Mouse (Mus musculus) hindbrain, embryonic 14.5 days (tissue): Measurements from ENCODE around the gene Slc12a6. TPM values are rescaled to one million over a fixed set of nuclear protein-coding genes. Genes with fewer than 3 reads are reported as not detected.

Source experiments
- ATAC-seq: fragments of 200-750 bp; cut with Nextera tagmentation; 2 replicates; pipeline ENCODE4 v1.8.0; 2017; ENCODE audit warnings: moderate number of reproducible peaks, mild to moderate bottlenecking, moderate TSS enrichment, moderate library complexity; ENCODE audit not compliant: low FRiP score
- DNase-seq: peaks from one replicate; pipeline ENCODE4 v3.0.0-alpha.2; 2015; ENCODE audit warnings: low spot score
- H3K27ac ChIP-seq: fragments of 300-500 bp; sonication (generic); 2 replicates; pipeline ENCODE4 v1.5.1; 2014; ENCODE audit warnings: mild to moderate bottlenecking, moderate library complexity
- H3K27me3 ChIP-seq: fragments of 300-500 bp; sonication (generic); 2 replicates; pipeline ENCODE4 v1.6.1; 2014; ENCODE audit warnings: mild to moderate bottlenecking, low read length, mixed read lengths; ENCODE audit not compliant: control insufficient read depth, insufficient read depth
- H3K36me3 ChIP-seq: fragments of 300-500 bp; sonication (generic); replicated peaks from 2 replicates; pipeline ENCODE4 v1.6.1; 2014; ENCODE audit not compliant: control insufficient read depth, insufficient read depth
- H3K4me1 ChIP-seq: fragments of 300-500 bp; sonication (generic); replicated peaks from 2 replicates; pipeline ENCODE4 v1.6.1; 2014; ENCODE audit warnings: antibody characterized with exemption, low read length, mixed read lengths; ENCODE audit not compliant: control insufficient read depth, insufficient read depth
- H3K4me2 ChIP-seq: fragments of 300-500 bp; sonication (generic); replicated peaks from 2 replicates; pipeline ENCODE4 v1.6.1; 2014; ENCODE audit warnings: mild to moderate bottlenecking, moderate library complexity
- H3K4me3 ChIP-seq: fragments of 300-500 bp; sonication (generic); replicated peaks from 2 replicates; pipeline ENCODE4 v1.5.1; 2014; ENCODE audit warnings: mild to moderate bottlenecking, low read length
- H3K9ac ChIP-seq: fragments of 300-500 bp; sonication (generic); 2 replicates; pipeline ENCODE4 v1.6.1; 2014
- H3K9me3 ChIP-seq: fragments of 300-500 bp; sonication (generic); 2 replicates; pipeline ENCODE4 v1.6.1; 2016; ENCODE audit warnings: low read length; ENCODE audit not compliant: control insufficient read depth
- WGBS: fragments of 180-500 bp; shearing (Covaris S2); extraction: QIAGEN DNeasy Blood & Tissue Kit; methylation state at CpG from one replicate; pipeline ENCODE4 v1.1.7; 2014; 5-methylcytosine and 5-hydroxymethylcytosine counted together
- polyA plus RNA-seq: library from polyadenylated mRNA; unstranded; fragments of >200 nt; fragmentation: Nextera tagmentation; extraction: Ambion mirVana; gene quantifications from 2 replicates; pipeline ENCODE4 v1.2.1, GENCODE M21; 2014

The Slc12a6 gene
- polyA plus RNA-seq, 1 experiment from 2014 or later: 25.7 TPM

DNA sequence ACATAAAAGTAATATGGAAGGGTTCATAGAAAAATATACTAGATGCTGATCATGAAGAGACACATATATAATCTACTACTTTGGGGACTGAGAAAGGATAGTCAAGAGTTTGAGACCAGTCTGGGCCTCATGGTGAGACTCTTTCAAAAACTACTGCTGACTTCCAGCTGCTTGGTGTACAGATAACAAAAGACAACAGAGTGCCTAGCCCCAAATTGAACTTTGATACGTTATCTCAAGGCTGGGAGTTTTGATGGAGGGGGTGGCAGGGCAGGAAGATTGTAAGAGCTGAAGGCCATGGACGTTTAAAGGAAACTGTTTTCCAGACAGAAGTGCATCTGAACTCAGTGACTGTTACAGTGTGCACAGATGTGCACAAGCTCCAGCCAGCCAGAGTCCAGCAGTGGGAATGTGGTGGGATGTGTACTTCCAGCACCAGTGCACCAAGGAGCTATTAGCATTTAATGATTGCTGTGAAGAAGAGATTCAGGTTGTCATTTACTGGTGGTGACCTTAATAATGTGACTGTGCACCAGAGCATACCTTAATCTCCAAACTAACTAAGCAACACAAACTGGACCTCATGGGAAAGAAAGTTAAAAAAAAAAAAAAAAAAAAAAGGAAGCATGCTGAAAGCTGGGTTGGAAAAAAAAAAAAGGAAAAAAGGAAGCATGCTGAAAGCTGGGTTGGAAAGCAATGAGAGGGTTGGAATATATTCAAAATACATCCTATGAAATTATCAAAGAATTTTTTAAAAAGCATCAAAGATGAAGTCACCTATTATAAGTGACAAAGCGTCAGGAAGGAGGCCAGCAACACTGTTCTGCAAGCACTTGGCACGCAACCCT is 66.7 kb downstream of the Slc12a6 start:
- no peaks in the 10 kb centered on the region for H3K27me3 ChIP-seq
- no peak for DNase-seq
- no peak overlapping the region for H3K4me3 ChIP-seq
- no peak for ATAC-seq
- H3K4me1 ChIP-seq: no peaks in the 10 kb centered on the region
- WGBS: 77% methylated on average over 4 of the region's 4 CpGs
- H3K9ac ChIP-seq: no peak overlapping the region
- H3K27ac ChIP-seq: no peak overlapping the region
- H3K36me3 ChIP-seq: peaks cover 26% of the 10 kb centered on the region
- no peaks in the 10 kb centered on the region for H3K9me3 ChIP-seq
- no peak overlapping the region for H3K4me2 ChIP-seq

DNA sequence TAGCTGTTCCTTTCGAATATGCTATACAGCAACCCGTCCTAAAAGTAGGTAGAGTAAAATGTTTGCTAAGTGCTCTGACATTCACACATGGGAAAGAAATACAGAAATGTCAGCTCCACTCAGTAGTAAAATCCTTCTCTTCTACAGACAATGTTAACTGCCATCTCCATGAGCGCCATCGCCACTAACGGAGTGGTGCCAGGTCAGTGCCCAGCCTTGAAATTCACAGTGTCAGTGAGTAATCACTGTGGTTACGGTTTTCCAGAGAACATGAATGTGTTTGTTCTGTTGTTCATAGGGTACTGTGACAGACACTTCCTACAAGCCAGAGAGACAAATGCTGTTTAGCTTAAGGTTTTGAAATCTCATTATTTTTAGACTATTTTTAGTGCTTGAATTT is 71.6 kb downstream of the Slc12a6 start:
- Histone ChIP-seq H3K9ac (no peak overlapping the region), H3K4me2 (no peak overlapping the region), H3K9me3 (no peaks in the 10 kb centered on the region), H3K4me3 (no peak overlapping the region), H3K36me3 (peaks cover 60% of the 10 kb centered on the region), H3K4me1 (no peaks in the 10 kb centered on the region), H3K27ac (no peak overlapping the region), H3K27me3 (no peaks in the 10 kb centered on the region)
- DNase-seq: no peak
- 90% methylated on average over 6 of the region's 6 CpGs for WGBS
- no peak for ATAC-seq

DNA sequence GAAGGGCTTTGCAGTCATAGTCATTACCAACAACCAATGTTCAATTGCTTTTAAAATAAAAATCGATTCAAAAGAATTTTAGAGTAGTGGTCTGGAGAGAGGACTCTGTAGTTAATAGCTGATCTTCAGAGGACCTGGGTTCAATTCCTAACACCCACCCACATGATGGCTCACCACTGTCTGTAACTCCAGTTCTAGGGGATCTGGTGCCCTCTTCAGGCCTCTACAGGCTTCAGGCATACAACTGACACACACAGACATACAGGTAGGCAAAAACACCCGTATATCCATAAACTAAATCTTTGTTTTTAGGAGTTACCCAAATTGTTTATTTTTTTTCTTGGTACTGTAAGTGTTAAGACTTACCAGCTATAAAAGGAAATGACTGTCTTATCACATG is 74.1 kb downstream of the Slc12a6 start:
- Histone ChIP-seq H3K4me2 (no peak overlapping the region), H3K4me1 (no peaks in the 10 kb centered on the region), H3K27ac (no peak overlapping the region), H3K9me3 (no peaks in the 10 kb centered on the region), H3K36me3 (peaks cover 68% of the 10 kb centered on the region), H3K9ac (no peak overlapping the region), H3K4me3 (no peak overlapping the region), H3K27me3 (no peaks in the 10 kb centered on the region)
- WGBS: 89% methylated on average over 2 of the region's 2 CpGs
- DNase-seq: no peak
- ATAC-seq: no peak

GRCm38 (mm10) chr2:112341117-112341516 is 75.5 kb downstream of the Slc12a6 start:
- peaks cover 67% of the 10 kb centered on the region for H3K36me3 ChIP-seq
- H3K4me3 ChIP-seq: no peak overlapping the region
- ATAC-seq (no peak), DNase-seq (no peak)
- H3K27me3 ChIP-seq: no peaks in the 10 kb centered on the region
- no peak overlapping the region for H3K4me2 ChIP-seq
- no peak overlapping the region for H3K9ac ChIP-seq
- H3K27ac ChIP-seq: no peak overlapping the region
- no peaks in the 10 kb centered on the region for H3K9me3 ChIP-seq
- no peaks in the 10 kb centered on the region for H3K4me1 ChIP-seq
- 71% methylated on average over 3 of the region's 3 CpGs for WGBS

DNA sequence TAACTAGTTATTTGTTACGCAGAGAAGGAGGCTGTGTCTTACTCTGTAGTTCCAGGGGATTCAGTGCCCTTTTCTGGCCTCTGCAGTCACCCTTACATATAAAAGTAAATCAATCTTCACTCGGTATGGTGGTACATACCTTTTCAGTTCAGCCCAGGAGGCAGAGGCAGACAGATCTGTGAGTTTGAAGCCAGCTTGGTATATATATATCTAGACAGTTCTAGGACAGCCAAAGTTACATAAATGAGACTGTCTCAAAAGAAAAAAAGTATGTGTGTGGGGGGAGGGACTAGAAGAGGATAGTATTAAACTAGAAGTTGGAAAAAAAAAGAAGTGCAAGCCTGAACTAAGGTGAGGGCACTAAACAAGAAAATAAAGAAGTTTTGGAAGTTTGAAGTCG is 82.6 kb downstream of the Slc12a6 start:
- Histone ChIP-seq H3K4me2 (no peak overlapping the region), H3K27ac (no peak overlapping the region), H3K27me3 (no peaks in the 10 kb centered on the region), H3K9me3 (no peaks in the 10 kb centered on the region), H3K36me3 (peaks cover 76% of the 10 kb centered on the region), H3K9ac (no peak overlapping the region), H3K4me1 (no peaks in the 10 kb centered on the region), H3K4me3 (no peak overlapping the region)
- 89% methylated on average over 3 of the region's 3 CpGs for WGBS
- DNase-seq: no peak
- ATAC-seq: no peak

DNA sequence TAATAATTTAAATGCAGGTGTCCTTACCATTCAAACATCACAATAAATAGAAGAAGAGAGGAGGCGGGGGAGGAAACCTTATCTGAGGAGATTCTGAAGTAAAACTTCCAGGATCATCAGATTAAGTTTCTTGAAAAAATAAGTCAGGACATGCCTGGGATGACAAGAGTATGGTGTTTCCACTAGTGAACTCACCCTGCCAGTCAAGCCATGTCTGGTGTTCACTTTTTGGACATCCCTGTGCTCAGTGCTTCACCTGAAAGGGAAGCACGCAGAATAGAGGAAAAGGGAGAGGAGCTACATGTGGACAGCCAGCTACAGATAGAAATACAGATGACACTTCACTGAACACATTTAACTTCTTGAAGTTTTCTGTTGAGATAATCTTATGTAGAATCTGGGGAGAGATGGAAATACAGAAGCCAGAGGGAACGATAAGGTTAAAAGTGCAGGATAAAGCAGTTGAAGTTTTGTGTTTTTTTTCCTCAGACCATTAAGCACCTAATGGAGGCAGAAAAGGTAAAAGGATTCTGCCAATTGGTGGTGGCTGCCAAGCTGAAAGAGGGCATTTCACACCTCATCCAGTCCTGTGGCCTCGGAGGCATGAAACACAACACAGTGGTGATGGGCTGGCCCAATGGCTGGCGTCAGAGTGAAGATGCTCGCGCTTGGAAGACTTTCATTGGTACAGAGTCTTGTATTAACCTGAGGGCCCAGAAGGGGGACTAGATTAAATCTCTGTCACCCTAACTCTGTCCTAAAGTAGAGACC is 88.2 kb downstream of the Slc12a6 start:
- Histone ChIP-seq H3K4me1 (no peaks in the 10 kb centered on the region), H3K36me3 (peaks cover 85% of the 10 kb centered on the region)
- 90% methylated on average over 7 of the region's 7 CpGs for WGBS

DNA sequence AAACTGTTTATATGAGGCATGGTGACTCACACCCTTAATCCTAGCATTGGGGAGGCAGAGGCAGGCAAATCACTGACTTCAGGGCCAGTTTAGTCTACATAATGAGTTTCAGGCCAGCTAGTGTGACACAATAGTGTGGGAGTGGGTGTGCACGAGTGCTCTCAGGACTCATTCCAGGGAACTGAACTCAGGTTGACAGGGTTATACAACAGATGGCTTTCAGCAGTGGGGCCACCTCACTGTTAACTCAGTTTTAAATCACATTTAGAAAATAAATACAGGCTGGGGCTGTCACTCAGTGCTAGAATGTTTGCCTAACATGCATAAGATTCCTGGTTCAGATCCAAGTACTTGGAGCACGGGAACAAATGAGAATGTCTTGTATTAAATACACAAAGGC is 94.0 kb downstream of the Slc12a6 start:
- Histone ChIP-seq H3K4me3 (no peak overlapping the region), H3K9ac (no peak overlapping the region), H3K4me2 (no peak overlapping the region), H3K27ac (no peak overlapping the region), H3K4me1 (no peaks in the 10 kb centered on the region), H3K9me3 (no peaks in the 10 kb centered on the region), H3K36me3 (peaks cover 97% of the 10 kb centered on the region), H3K27me3 (no peaks in the 10 kb centered on the region)
- DNase-seq: no peak
- ATAC-seq: no peak
- 87% methylated on average over 2 of the region's 2 CpGs for WGBS

More for the DNA sequence above, 88.2 kb downstream of the Slc12a6 start:
- Histone ChIP-seq H3K4me3 (no peak overlapping the region), H3K9me3 (no peaks in the 10 kb centered on the region), H3K27me3 (no peaks in the 10 kb centered on the region), H3K4me2 (no peak overlapping the region), H3K27ac (no peak overlapping the region), H3K9ac (no peak overlapping the region)
- ATAC-seq (no peak), DNase-seq (no peak)

GRCm38 (mm10) chr2:112360012-112360780 is 94.6 kb downstream of the Slc12a6 start:
- peaks cover 95% of the 10 kb centered on the region for H3K36me3 ChIP-seq
- no peak overlapping the region for H3K9ac ChIP-seq
- 92% methylated on average over 12 of the region's 12 CpGs for WGBS
- DNase-seq: no peak
- H3K27me3 ChIP-seq: no peaks in the 10 kb centered on the region
- H3K4me1 ChIP-seq: no peaks in the 10 kb centered on the region
- H3K27ac ChIP-seq: no peak overlapping the region
- no peak overlapping the region for H3K4me3 ChIP-seq
- ATAC-seq: no peak
- no peak overlapping the region for H3K4me2 ChIP-seq
- H3K9me3 ChIP-seq: no peaks in the 10 kb centered on the region

- H3K9me3 ChIP-seq: no peaks in the 10 kb centered on the region
- 95% methylated on average over 2 of the region's 2 CpGs for WGBS
- no peak overlapping the region for H3K27ac ChIP-seq
- H3K27me3 ChIP-seq: no peaks in the 10 kb centered on the region
- H3K4me2 ChIP-seq: no peak overlapping the region
- DNase-seq: no peak
- peaks cover 91% of the 10 kb centered on the region for H3K36me3 ChIP-seq
- ATAC-seq: no peak
- H3K4me1 ChIP-seq: no peaks in the 10 kb centered on the region
- H3K4me3 ChIP-seq: no peak overlapping the region
- no peak overlapping the region for H3K9ac ChIP-seq
Observed at GRCm38 (mm10) chr2:112360781-112361169, 95.2 kb downstream of the Slc12a6 start.
